Mouse (Mus musculus) heart, embryonic 13.5 days (tissue): ENCODE data around the gene Srsf10. TPM values are rescaled to one million over a fixed set of nuclear protein-coding genes. Genes with fewer than 3 reads are reported as not detected.
A peak's percentile ranks its signal among the peaks of the same experiment; 100 is the strongest.

Source experiments
- ATAC-seq: fragments of 200-750 bp; cut with Nextera tagmentation; 2 replicates; pipeline ENCODE4 v1.8.0; 2017; ENCODE audit warnings: moderate TSS enrichment; ENCODE audit not compliant: insufficient number of reproducible peaks, low FRiP score, low TSS enrichment; ENCODE audit errors: extremely low read depth
- H3K27ac ChIP-seq: fragments of 300-500 bp; sonication (generic); replicated peaks from 2 replicates; pipeline ENCODE4 v1.5.1; 2015; ENCODE audit warnings: moderate library complexity, mild to moderate bottlenecking, inconsistent platforms
- H3K27me3 ChIP-seq: fragments of 300-500 bp; sonication (generic); replicated peaks from 2 replicates; pipeline ENCODE4 v1.6.1; 2015; ENCODE audit warnings: mild to moderate bottlenecking, inconsistent platforms
- H3K36me3 ChIP-seq: fragments of 300-500 bp; sonication (generic); 2 replicates; pipeline ENCODE4 v1.6.1; 2015; ENCODE audit warnings: mild to moderate bottlenecking, inconsistent platforms
- H3K4me1 ChIP-seq: fragments of 300-500 bp; sonication (generic); 2 replicates; pipeline ENCODE4 v1.6.1; 2015; ENCODE audit warnings: inconsistent platforms
- H3K4me2 ChIP-seq: fragments of 300-500 bp; sonication (generic); 2 replicates; pipeline ENCODE4 v1.6.1; 2015; ENCODE audit warnings: inconsistent platforms, mild to moderate bottlenecking, moderate library complexity
- H3K4me3 ChIP-seq: fragments of 300-500 bp; sonication (generic); 2 replicates; pipeline ENCODE4 v1.5.1; 2015; ENCODE audit warnings: moderate library complexity, mild to moderate bottlenecking, inconsistent platforms
- H3K9ac ChIP-seq: fragments of 300-500 bp; sonication (generic); 2 replicates; pipeline ENCODE4 v1.6.1; 2015; ENCODE audit warnings: inconsistent platforms, mild to moderate bottlenecking, moderate library complexity
- H3K9me3 ChIP-seq: fragments of 300-500 bp; sonication (generic); 2 replicates; pipeline ENCODE4 v1.6.1; 2016; ENCODE audit warnings: inconsistent platforms
- WGBS: fragments of 180-500 bp; shearing (Covaris S2); methylation state at CpG from one replicate; pipeline ENCODE4 v1.1.7; 2015; ENCODE audit warnings: mixed read lengths; 5-methylcytosine and 5-hydroxymethylcytosine counted together
- polyA plus RNA-seq: library from polyadenylated mRNA; unstranded; fragments of >200 nt; fragmentation: Nextera tagmentation; extraction: Ambion mirVana; gene quantifications from 2 replicates; pipeline ENCODE4 v1.2.1, GENCODE M21; 2015

The Srsf10 gene
- 130 and 140 TPM in 2 replicates for polyA plus RNA-seq

DNA sequence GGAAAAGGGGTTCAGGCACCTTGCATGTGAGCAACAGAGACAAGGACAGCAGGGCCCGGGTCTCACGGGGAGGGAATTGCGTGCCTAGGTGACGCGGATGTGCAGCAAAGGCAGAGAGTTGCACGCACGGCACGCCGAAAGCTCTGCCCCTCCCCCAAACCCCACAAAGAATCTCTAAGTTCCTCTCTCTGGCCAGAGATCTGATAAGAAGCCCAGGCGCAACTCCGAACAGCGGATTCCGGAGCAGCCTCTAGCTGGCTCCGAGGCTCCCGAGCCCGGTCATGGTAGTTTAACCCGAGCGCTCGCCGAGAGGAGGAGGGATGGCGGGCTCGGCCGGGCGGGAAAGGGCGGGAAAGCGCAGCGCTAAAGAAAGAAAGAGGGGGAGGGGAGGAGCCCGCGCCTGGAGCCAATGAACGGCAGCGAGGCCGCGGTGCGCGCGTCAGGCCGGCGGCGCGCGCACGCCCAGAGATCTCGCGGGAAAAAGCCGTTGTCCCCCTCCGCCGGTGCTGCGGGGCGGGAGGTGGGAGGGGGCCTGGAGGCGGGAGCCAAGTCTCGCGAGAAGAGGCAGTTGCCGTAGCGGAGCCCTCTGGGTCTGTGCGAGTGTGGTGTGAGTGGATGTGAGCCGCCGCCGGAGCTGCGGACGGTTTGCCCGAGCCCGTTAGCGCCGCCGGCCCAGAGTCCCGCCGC is at the start of gene Srsf10:
TSS of gene Srsf10 (plus strand) at position 212 of the 687 bp plus-strand sequence.
- H3K4me1 ChIP-seq = peaks cover 50% of the 10 kb centered on the region
- H3K9me3 ChIP-seq = no peaks in the 10 kb centered on the region
- peak; percentile 92 for ATAC-seq
- no peaks in the 10 kb centered on the region for H3K27me3 ChIP-seq
- H3K4me2 ChIP-seq = peak within 1 kb of the TSS; percentile 93
- peak within 1 kb of the TSS; percentile 95 for H3K4me3 ChIP-seq
- peak within 1 kb of the TSS; percentile 97 for H3K27ac ChIP-seq
- under 1% methylated on average over 60 of the region's 67 CpGs for WGBS
- H3K9ac ChIP-seq = peak within 1 kb of the TSS; percentile 97
- H3K36me3 ChIP-seq = peaks cover 8% of the 10 kb centered on the region; the same call in 1 of the 2 replicates

DNA sequence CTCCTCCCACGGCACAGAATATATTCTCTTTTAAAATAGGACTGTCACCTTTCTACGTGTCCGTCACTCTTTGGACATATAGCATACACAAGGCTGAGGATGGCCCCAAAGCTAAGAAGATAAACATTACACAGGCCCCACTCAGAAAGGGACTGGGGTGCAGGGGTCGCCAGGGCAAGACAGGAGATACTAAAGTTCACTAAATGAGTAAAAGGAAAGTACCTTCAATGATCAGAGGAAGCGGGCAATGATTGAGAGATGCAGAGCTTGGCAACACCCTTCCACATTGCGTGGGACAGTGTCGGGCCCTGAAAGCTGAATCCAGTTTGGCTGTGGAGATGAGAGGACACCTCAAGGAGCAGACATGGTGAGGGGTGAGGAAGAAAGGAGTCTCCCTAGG is 40.7 kb upstream of the Srsf10 start:
- Histone ChIP-seq H3K4me1 (0 out of 2 replicates have a peak, but pooled peaks cover 8% of the 10 kb centered on the region), H3K36me3 (no peaks in the 10 kb centered on the region), H3K9me3 (peaks cover 3% of the 10 kb centered on the region; the same call in 1 of the 2 replicates), H3K27me3 (no peaks in the 10 kb centered on the region), H3K4me2 (no peak overlapping the region), H3K4me3 (no peak overlapping the region), H3K27ac (no peak overlapping the region), H3K9ac (no peak overlapping the region)
- WGBS = 76% methylated on average over 7 of the region's 7 CpGs
- no peak for ATAC-seq

DNA sequence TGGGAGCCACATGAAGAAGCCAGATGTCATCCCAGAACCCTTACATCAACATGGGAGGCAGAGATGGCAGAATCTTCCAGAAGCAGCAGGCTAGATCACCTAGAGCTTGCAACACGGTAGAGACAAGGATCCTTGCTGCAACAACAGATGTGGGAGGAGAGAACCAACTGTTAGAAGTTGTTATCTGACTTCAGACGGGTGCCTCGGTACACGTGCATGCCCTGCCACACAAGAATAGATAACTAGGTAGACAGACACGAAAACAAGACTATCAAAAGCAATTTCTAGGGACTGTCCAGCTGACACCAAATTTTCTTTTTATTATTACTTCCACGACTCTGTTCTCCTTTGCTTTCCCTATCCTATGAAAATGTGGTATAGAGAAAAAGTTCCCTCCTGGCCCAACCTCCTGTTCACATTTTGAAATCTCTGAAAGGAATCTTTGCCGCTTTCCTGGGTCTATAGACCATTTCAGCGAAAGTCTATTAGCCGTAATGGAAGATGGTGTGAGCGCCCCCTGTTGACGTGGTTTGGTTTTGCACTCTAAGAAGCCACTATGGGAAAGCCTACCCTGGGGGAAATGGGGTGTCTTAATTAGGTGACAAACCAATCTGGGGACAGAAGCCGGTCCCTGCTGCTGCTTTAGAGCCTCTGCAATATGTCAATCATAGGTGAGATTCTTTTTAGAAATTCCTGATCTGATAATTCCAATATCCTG is 38.5 kb upstream of the Srsf10 start:
- Histone ChIP-seq H3K27ac (no peak overlapping the region), H3K4me3 (no peak overlapping the region), H3K4me1 (0 out of 2 replicates have a peak, but pooled peaks cover 7% of the 10 kb centered on the region), H3K9me3 (peaks cover 3% of the 10 kb centered on the region; the same call in 1 of the 2 replicates), H3K36me3 (no peaks in the 10 kb centered on the region), H3K9ac (no peak overlapping the region), H3K4me2 (no peak overlapping the region), H3K27me3 (no peaks in the 10 kb centered on the region)
- WGBS = 29% methylated on average over 12 of the region's 12 CpGs
- ATAC-seq = no peak

DNA sequence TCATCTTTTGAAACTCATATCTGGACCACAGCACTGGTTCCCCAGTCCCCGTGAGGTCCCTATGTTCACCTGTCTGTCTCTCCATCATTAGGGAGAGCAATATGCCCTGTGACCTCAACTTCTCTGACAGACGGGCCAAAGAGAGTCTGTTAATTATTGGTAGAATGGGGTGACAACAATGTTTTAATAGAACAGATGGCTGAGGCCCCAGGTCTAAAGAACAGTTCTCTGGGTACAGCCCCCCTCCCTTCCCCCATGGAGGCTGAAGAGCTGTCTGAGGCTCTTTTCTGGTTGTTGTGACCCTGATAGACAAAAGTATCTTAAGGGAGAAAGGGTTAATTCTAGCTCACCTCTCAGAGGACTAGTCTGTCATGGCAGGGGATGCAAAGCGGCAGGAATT is 37.2 kb upstream of the Srsf10 start:
- 0 out of 2 replicates have a peak, but pooled peaks cover 7% of the 10 kb centered on the region for H3K4me1 ChIP-seq
- H3K9me3 ChIP-seq = no peaks in the 10 kb centered on the region
- WGBS = 91% methylated on average over 3 of the region's 3 CpGs
- H3K4me3 ChIP-seq = no peak overlapping the region
- no peak for ATAC-seq
- H3K4me2 ChIP-seq = no peak overlapping the region
- H3K9ac ChIP-seq = no peak overlapping the region
- H3K36me3 ChIP-seq = no peaks in the 10 kb centered on the region
- no peaks in the 10 kb centered on the region for H3K27me3 ChIP-seq
- no peak overlapping the region for H3K27ac ChIP-seq

DNA sequence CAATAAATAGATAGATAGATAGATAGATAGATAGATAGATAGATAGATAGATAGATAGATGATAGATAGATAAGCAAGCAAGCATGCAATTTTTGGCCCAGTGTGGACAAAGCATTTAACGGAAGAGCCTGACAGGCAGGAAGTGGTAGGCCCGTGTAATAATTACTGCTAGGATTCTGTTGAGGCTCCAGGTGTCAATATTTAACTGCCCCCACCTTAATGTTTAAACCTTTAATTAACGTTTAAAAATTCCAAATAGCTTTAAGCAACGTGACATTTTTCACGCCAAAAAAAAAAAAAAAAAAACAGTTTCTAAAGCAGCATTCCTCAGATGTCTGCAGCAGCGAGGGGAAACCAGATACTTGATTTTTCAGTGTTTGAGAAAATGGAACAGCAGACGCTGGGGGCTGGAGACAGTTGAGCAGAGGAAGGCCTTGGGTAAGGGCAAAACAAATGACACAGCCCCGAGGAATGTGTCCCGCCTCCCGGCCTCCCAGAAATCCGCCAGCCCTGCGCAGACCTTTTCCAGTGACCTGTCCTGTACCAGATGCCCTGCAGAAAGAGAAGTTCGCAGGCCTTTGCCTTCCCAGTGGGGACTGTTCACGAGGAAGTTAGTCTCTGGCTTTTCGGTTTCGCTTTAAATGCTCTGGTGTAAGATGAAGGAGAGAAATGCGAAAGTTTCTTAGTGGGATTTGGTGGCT is 35.6 kb upstream of the Srsf10 start:
- H3K4me2 ChIP-seq = no peak overlapping the region; the same call in 1 of the 2 replicates
- no peak overlapping the region for H3K4me3 ChIP-seq
- 45% methylated on average over 17 of the region's 17 CpGs for WGBS
- peak overlapping the region; percentile 69 for H3K27ac ChIP-seq
- no peak overlapping the region for H3K9ac ChIP-seq
- H3K4me1 ChIP-seq = peaks cover 7% of the 10 kb centered on the region; the same call in 1 of the 2 replicates
- H3K9me3 ChIP-seq = no peaks in the 10 kb centered on the region
- H3K36me3 ChIP-seq = no peaks in the 10 kb centered on the region
- no peaks in the 10 kb centered on the region for H3K27me3 ChIP-seq
- ATAC-seq = no peak

DNA sequence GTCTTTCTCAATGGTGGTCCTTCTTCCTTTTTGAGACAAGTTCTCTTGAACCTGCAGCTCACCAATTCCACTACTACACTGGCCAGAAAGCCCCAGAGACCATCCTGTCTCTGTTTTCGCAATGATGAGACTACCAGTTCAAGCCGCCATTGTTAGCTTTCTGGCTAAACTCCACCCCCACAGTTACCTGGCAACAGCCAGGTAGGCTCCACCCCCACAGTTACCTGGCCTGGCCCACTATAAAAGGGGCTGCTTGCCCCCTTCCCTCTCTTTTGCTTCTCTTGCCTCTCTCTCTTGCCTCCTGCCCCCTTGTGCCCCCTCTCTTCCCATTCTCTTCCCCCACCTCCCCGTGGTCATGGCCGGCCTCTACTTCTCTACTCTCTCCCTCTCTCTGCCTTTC is 33.8 kb upstream of the Srsf10 start:
- H3K4me2 ChIP-seq = no peak overlapping the region
- ATAC-seq = no peak
- no peaks in the 10 kb centered on the region for H3K27me3 ChIP-seq
- H3K4me3 ChIP-seq = no peak overlapping the region
- H3K9ac ChIP-seq = no peak overlapping the region
- no peaks in the 10 kb centered on the region for H3K36me3 ChIP-seq
- H3K27ac ChIP-seq = no peak overlapping the region
- H3K4me1 ChIP-seq = peaks cover 7% of the 10 kb centered on the region; the same call in 1 of the 2 replicates
- WGBS = 76% methylated on average over 4 of the region's 4 CpGs
- H3K9me3 ChIP-seq = no peaks in the 10 kb centered on the region

DNA sequence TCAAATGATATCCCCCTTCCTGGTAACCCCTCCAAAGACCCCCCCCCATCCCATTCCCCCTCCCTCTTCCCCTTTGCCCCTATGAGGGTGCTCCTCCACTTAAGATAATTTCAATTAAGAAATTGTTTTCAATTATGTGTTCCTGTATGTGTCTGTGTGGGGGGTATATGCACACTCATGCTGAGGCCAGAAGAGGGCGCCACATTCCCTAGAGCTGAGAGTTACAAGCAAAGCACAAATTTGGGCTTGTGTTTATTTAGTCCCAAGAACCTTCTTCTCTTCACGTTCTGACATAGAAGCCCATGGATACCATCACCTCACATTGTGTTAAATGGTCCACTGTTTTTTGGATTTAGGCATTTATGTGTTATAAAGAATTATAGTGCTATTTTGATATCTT is 32.2 kb upstream of the Srsf10 start:
- WGBS = 69% methylated on average over 2 of the region's 2 CpGs
- Histone ChIP-seq H3K9ac (no peak overlapping the region), H3K4me2 (no peak overlapping the region), H3K36me3 (no peaks in the 10 kb centered on the region), H3K4me1 (peaks cover 12% of the 10 kb centered on the region), H3K4me3 (no peak overlapping the region), H3K27me3 (no peaks in the 10 kb centered on the region), H3K9me3 (no peaks in the 10 kb centered on the region), H3K27ac (no peak overlapping the region)
- ATAC-seq = no peak

DNA sequence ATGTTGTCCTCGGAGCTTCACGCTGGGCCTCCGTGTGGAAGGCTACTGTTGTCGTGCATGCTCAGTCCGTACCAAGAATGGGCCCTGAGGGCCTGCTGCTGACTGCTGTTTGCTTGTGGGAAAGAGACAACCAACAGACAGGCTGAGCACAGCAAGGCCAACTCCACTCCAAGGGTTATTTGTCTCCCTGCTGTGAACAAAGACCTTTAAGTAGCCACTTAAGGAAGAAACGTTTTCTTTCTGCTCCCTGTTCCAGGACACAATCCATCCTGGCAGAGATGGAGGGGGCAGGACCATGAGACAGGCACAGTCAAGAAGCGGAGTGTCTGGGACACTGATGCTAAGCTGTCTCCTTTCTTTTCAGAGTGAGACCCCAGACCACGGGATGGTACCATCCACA is 31.3 kb upstream of the Srsf10 start:
- Histone ChIP-seq H3K4me1 (peaks cover 22% of the 10 kb centered on the region), H3K9ac (no peak overlapping the region), H3K9me3 (no peaks in the 10 kb centered on the region), H3K27me3 (no peaks in the 10 kb centered on the region), H3K4me2 (no peak overlapping the region), H3K36me3 (no peaks in the 10 kb centered on the region), H3K27ac (0 out of 2 replicates have a peak overlapping the region, but pooled peaks have one; percentile 30), H3K4me3 (no peak overlapping the region)
- WGBS = 43% methylated on average over 8 of the region's 8 CpGs
- no peak for ATAC-seq

DNA sequence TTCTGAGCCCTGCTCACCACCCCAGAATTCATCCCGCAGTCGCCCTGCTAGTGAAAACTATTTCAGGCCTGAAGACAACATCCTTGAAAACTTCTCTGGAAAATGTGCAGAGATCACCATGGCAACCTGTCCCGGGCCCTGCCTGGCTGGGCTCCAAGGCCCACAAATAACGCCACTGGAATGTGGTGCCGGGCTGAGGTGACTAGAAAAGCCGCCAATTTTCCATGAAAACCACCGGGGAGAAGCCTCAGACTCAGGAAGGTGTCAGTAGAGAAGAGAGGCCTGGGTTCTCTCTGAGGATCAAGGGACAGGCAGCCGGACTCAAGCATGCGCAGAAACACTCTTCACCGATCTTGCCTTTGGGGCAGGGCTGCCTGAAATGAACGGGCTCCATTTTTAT is 27.1 kb upstream of the Srsf10 start:
- Histone ChIP-seq H3K27ac (peak overlapping the region; percentile 96), H3K4me2 (peak overlapping the region; percentile 48), H3K36me3 (no peaks in the 10 kb centered on the region), H3K27me3 (no peaks in the 10 kb centered on the region), H3K9ac (peak overlapping the region; percentile 67), H3K4me1 (peaks cover 28% of the 10 kb centered on the region), H3K9me3 (no peaks in the 10 kb centered on the region), H3K4me3 (0 out of 2 replicates have a peak overlapping the region, but pooled peaks have one; percentile 1)
- peak; percentile 51; the same call in 1 of the 2 replicates for ATAC-seq
- whole genome bisulfite sequencing = 12% methylated on average over 11 of the region's 11 CpGs

DNA sequence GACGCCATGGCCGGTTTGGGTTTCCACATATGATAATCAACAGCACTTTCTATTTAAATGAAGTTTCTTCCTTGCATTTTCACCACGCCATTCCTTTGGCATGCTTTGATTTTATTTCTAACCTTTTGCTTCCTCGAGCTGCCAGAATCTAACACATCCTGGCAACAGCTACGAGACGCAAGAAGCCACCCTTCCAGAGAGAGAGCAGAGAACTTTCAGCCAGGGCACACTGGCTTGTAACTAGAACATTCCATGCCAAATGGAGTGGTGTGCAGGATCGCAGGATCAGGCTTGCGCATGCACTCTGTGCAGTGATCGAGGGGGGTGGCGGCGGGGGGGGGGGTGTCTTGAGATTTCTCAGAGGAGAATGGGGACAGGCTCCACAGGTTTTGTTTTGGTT is 23.5 kb upstream of the Srsf10 start:
- H3K27ac ChIP-seq = no peak overlapping the region
- no peak overlapping the region for H3K9ac ChIP-seq
- 67% methylated on average over 11 of the region's 11 CpGs for WGBS
- H3K4me3 ChIP-seq = no peak overlapping the region
- H3K4me1 ChIP-seq = peaks cover 28% of the 10 kb centered on the region
- no peaks in the 10 kb centered on the region for H3K9me3 ChIP-seq
- H3K4me2 ChIP-seq = no peak overlapping the region
- ATAC-seq = no peak
- no peaks in the 10 kb centered on the region for H3K36me3 ChIP-seq
- H3K27me3 ChIP-seq = no peaks in the 10 kb centered on the region
